Mouse (Mus musculus) lung, postnatal 0 days (tissue): ENCODE data around the gene Nup214.

Source experiments
- CTCF ChIP-seq: IDR thresholded peaks from 2 replicates; pipeline ENCODE4 v1.5.1; 2016; ENCODE audit warnings: antibody characterized with exemption, mild to moderate bottlenecking
- EP300 ChIP-seq: IDR thresholded peaks from 2 replicates; pipeline ENCODE4 v1.6.1; 2016; ENCODE audit warnings: antibody characterized with exemption, mild to moderate bottlenecking, control low read depth

GRCm38 (mm10) chr2:31934551-31934950, 39.7 kb upstream of the Nup214 start:
- no peak for TF ChIP-seq CTCF
- no peak for TF ChIP-seq EP300
